Mouse (Mus musculus) limb, embryonic 10.5 days (tissue): ENCODE results near the gene Pdgfb. TPM values are rescaled to one million over a fixed set of nuclear protein-coding genes. Genes with fewer than 3 reads are reported as not detected.
A peak's percentile ranks its signal among the peaks of the same experiment; 100 is the strongest.

Source experiments
- DNase-seq: peaks from one replicate; pipeline ENCODE4 v3.0.0-alpha.2; 2017; ENCODE audit warnings: low spot score
- H3K27ac ChIP-seq: fragments of 300-500 bp; sonication (generic); 2 replicates; pipeline ENCODE4 v1.5.1; 2016; ENCODE audit warnings: mild to moderate bottlenecking
- H3K27me3 ChIP-seq: fragments of 300-500 bp; sonication (generic); 2 replicates; pipeline ENCODE4 v1.6.1; 2016; ENCODE audit warnings: low read depth, mild to moderate bottlenecking; ENCODE audit not compliant: poor library complexity, severe bottlenecking
- H3K36me3 ChIP-seq: fragments of 300-500 bp; sonication (generic); 2 replicates; pipeline ENCODE4 v1.6.1; 2016; ENCODE audit warnings: mild to moderate bottlenecking, moderate library complexity
- H3K4me1 ChIP-seq: fragments of 300-500 bp; sonication (generic); 2 replicates; pipeline ENCODE4 v1.6.1; 2016
- H3K4me3 ChIP-seq: fragments of 300-500 bp; sonication (generic); 2 replicates; pipeline ENCODE4 v1.5.1; 2016; ENCODE audit warnings: mild to moderate bottlenecking, moderate library complexity
- H3K9me3 ChIP-seq: fragments of 300-500 bp; sonication (generic); replicated peaks from 2 replicates; pipeline ENCODE4 v1.6.1; 2016; ENCODE audit warnings: mild to moderate bottlenecking
- WGBS: fragments of 180-500 bp; shearing (Covaris S2); methylation state at CpG from one replicate; pipeline ENCODE4 v1.1.7; 2016; 5-methylcytosine and 5-hydroxymethylcytosine counted together
- polyA plus RNA-seq: library from polyadenylated mRNA; unstranded; fragments of >200 nt; fragmentation: Nextera tagmentation; extraction: Ambion mirVana; gene quantifications from 2 replicates; pipeline ENCODE4 v1.2.1, GENCODE M21; 2016

Gene Pdgfb
- polyA plus RNA-seq, 1 experiment from 2014 or later: 1.5 TPM

- Histone ChIP-seq H3K27me3 (0 out of 2 replicates have a peak, but pooled peaks cover 7% of the 10 kb centered on the region), H3K27ac (peak overlapping the region; percentile 12; the same call in 1 of the 2 replicates), H3K9me3 (no peaks in the 10 kb centered on the region; the same call in 1 of the 2 replicates), H3K36me3 (no peaks in the 10 kb centered on the region), H3K4me3 (no peak overlapping the region), H3K4me1 (peaks cover 38% of the 10 kb centered on the region)
- DNase-seq: no peak
- WGBS: 81% methylated on average over 4 of the region's 4 CpGs
Observed at GRCm38 (mm10) chr15:80050093-80050492, 35.3 kb upstream of the Pdgfb start.

- H3K36me3 ChIP-seq: no peaks in the 10 kb centered on the region
- DNase-seq: no peak
- H3K4me1 ChIP-seq: peaks cover 29% of the 10 kb centered on the region
- no peaks in the 10 kb centered on the region; the same call in 1 of the 2 replicates for H3K9me3 ChIP-seq
- no peak overlapping the region for H3K4me3 ChIP-seq
- H3K27ac ChIP-seq: no peak overlapping the region; the same call in 1 of the 2 replicates
- H3K27me3 ChIP-seq: 0 out of 2 replicates have a peak, but pooled peaks cover 7% of the 10 kb centered on the region
- WGBS: 44% methylated on average over 5 of the region's 5 CpGs
Observed at GRCm38 (mm10) chr15:80047973-80048372, 33.2 kb upstream of the Pdgfb start.

- H3K9me3 ChIP-seq: no peaks in the 10 kb centered on the region; the same call in 1 of the 2 replicates
- 80% methylated on average over 2 of the region's 2 CpGs for WGBS
- 0 out of 2 replicates have a peak, but pooled peaks cover 7% of the 10 kb centered on the region for H3K27me3 ChIP-seq
- H3K4me1 ChIP-seq: peaks cover 28% of the 10 kb centered on the region
- no peaks in the 10 kb centered on the region for H3K36me3 ChIP-seq
- DNase-seq: no peak
- no peak overlapping the region for H3K27ac ChIP-seq
- no peak overlapping the region for H3K4me3 ChIP-seq
Observed at GRCm38 (mm10) chr15:80047242-80047641, 32.5 kb upstream of the Pdgfb start.

- Histone ChIP-seq H3K36me3 (no peaks in the 10 kb centered on the region), H3K27me3 (0 out of 2 replicates have a peak, but pooled peaks cover 7% of the 10 kb centered on the region), H3K27ac (no peak overlapping the region), H3K4me3 (no peak overlapping the region), H3K9me3 (no peaks in the 10 kb centered on the region; the same call in 1 of the 2 replicates), H3K4me1 (peaks cover 15% of the 10 kb centered on the region)
- DNase-seq: no peak
- WGBS: 86% methylated on average over 2 of the region's 2 CpGs
Observed at GRCm38 (mm10) chr15:80045749-80046148, 31.0 kb upstream of the Pdgfb start.

GRCm38 (mm10) chr15:80044249-80044648, 29.5 kb upstream of the Pdgfb start:
- Histone ChIP-seq H3K9me3 (no peaks in the 10 kb centered on the region; the same call in 1 of the 2 replicates), H3K4me3 (no peak overlapping the region), H3K27me3 (0 out of 2 replicates have a peak, but pooled peaks cover 7% of the 10 kb centered on the region), H3K36me3 (no peaks in the 10 kb centered on the region), H3K27ac (no peak overlapping the region), H3K4me1 (peaks cover 6% of the 10 kb centered on the region)
- no peak for DNase-seq
- 88% methylated on average over 10 of the region's 10 CpGs for WGBS

GRCm38 (mm10) chr15:80042152-80042551, 27.4 kb upstream of the Pdgfb start:
- no peaks in the 10 kb centered on the region for H3K27me3 ChIP-seq
- no peak overlapping the region for H3K27ac ChIP-seq
- H3K9me3 ChIP-seq: no peaks in the 10 kb centered on the region; the same call in 1 of the 2 replicates
- DNase-seq: no peak
- H3K4me3 ChIP-seq: no peak overlapping the region
- 69% methylated on average over 4 of the region's 4 CpGs for WGBS
- no peaks in the 10 kb centered on the region for H3K4me1 ChIP-seq
- H3K36me3 ChIP-seq: no peaks in the 10 kb centered on the region

GRCm38 (mm10) chr15:80038110-80038391, 23.3 kb upstream of the Pdgfb start:
- Histone ChIP-seq H3K27me3 (no peaks in the 10 kb centered on the region), H3K9me3 (no peaks in the 10 kb centered on the region), H3K27ac (no peak overlapping the region), H3K4me1 (peaks cover 5% of the 10 kb centered on the region), H3K4me3 (no peak overlapping the region), H3K36me3 (no peaks in the 10 kb centered on the region)
- WGBS: 94% methylated on average over 2 of the region's 2 CpGs
- DNase-seq: no peak

GRCm38 (mm10) chr15:80037255-80038109, 22.7 kb upstream of the Pdgfb start:
- peaks cover 5% of the 10 kb centered on the region for H3K4me1 ChIP-seq
- no peak overlapping the region for H3K27ac ChIP-seq
- DNase-seq: no peak
- H3K9me3 ChIP-seq: no peaks in the 10 kb centered on the region
- no peak overlapping the region for H3K4me3 ChIP-seq
- H3K36me3 ChIP-seq: no peaks in the 10 kb centered on the region
- no peaks in the 10 kb centered on the region for H3K27me3 ChIP-seq
- WGBS: 84% methylated on average over 11 of the region's 11 CpGs

- Histone ChIP-seq H3K36me3 (no peaks in the 10 kb centered on the region), H3K27me3 (no peaks in the 10 kb centered on the region), H3K4me3 (no peak overlapping the region), H3K4me1 (peaks cover 5% of the 10 kb centered on the region), H3K9me3 (no peaks in the 10 kb centered on the region), H3K27ac (no peak overlapping the region)
- 82% methylated on average over 6 of the region's 6 CpGs for WGBS
- no peak for DNase-seq
Observed at GRCm38 (mm10) chr15:80035341-80035885, 20.6 kb upstream of the Pdgfb start.

GRCm38 (mm10) chr15:80034913-80035312, 20.1 kb upstream of the Pdgfb start:
- Histone ChIP-seq H3K4me3 (no peak overlapping the region), H3K27ac (no peak overlapping the region), H3K36me3 (no peaks in the 10 kb centered on the region), H3K9me3 (no peaks in the 10 kb centered on the region), H3K27me3 (no peaks in the 10 kb centered on the region), H3K4me1 (peaks cover 5% of the 10 kb centered on the region)
- DNase-seq: no peak

GRCm38 (mm10) chr15:80034366-80034765, 19.6 kb upstream of the Pdgfb start:
- WGBS: 76% methylated on average over 7 of the region's 7 CpGs
- Histone ChIP-seq H3K4me1 (peaks cover 5% of the 10 kb centered on the region), H3K27me3 (no peaks in the 10 kb centered on the region)

GRCm38 (mm10) chr15:80031133-80031532, 16.4 kb upstream of the Pdgfb start:
- Histone ChIP-seq H3K4me3 (no peak overlapping the region), H3K27ac (no peak overlapping the region), H3K27me3 (no peaks in the 10 kb centered on the region), H3K4me1 (peaks cover 7% of the 10 kb centered on the region), H3K9me3 (no peaks in the 10 kb centered on the region), H3K36me3 (no peaks in the 10 kb centered on the region)
- 81% methylated on average over 4 of the region's 4 CpGs for WGBS
- no peak for DNase-seq

More at GRCm38 (mm10) chr15:80034366-80034765, 19.6 kb upstream of the Pdgfb start:
- no peaks in the 10 kb centered on the region for H3K36me3 ChIP-seq
- H3K27ac ChIP-seq: no peak overlapping the region
- no peak overlapping the region for H3K4me3 ChIP-seq
- DNase-seq: no peak
- H3K9me3 ChIP-seq: no peaks in the 10 kb centered on the region

- H3K27me3 ChIP-seq: no peaks in the 10 kb centered on the region
- no peaks in the 10 kb centered on the region for H3K9me3 ChIP-seq
- no peak for DNase-seq
- no peak overlapping the region for H3K4me3 ChIP-seq
- H3K4me1 ChIP-seq: peaks cover 15% of the 10 kb centered on the region
- 95% methylated on average over 10 of the region's 10 CpGs for WGBS
- H3K36me3 ChIP-seq: no peaks in the 10 kb centered on the region
- no peak overlapping the region for H3K27ac ChIP-seq
Observed at GRCm38 (mm10) chr15:80030399-80030798, 15.6 kb upstream of the Pdgfb start.
